Mouse (Mus musculus) megakaryocyte, embryonic 14.5 days (primary cell): ENCODE data around the gene Ibtk. TPM values are rescaled to one million over a fixed set of nuclear protein-coding genes. Genes with fewer than 3 reads are reported as not detected.
"Not testable (repeated sequence)": the region's sequence is repeated elsewhere in the genome, so short reads cannot be mapped to it uniquely, and the experiment has no call there.

Experiments used
- H3K27me3 ChIP-seq: replicated peaks from 2 replicates; pipeline ENCODE3; 2012; ENCODE audit warnings: inconsistent platforms
- H3K36me3 ChIP-seq: replicated peaks from 2 replicates; pipeline ENCODE3; 2012; ENCODE audit warnings: low read length, inconsistent platforms, mixed read lengths
- H3K4me1 ChIP-seq: 2 replicates; pipeline ENCODE4 v1.6.1; 2012; ENCODE audit warnings: inconsistent platforms
- H3K4me3 ChIP-seq: replicated peaks from 2 replicates; pipeline ENCODE3; 2012; ENCODE audit warnings: moderate library complexity, mild to moderate bottlenecking, inconsistent platforms
- H3K9me3 ChIP-seq: 2 replicates; pipeline ENCODE4 v1.6.1; 2012; ENCODE audit warnings: inconsistent platforms
- FLI1 ChIP-seq: IDR thresholded peaks from 2 replicates; pipeline ENCODE4 v1.6.1; 2012; ENCODE audit warnings: low read length, inconsistent platforms, mixed read lengths
- GATA1 ChIP-seq: IDR thresholded peaks from 3 replicates; pipeline ENCODE4 v1.6.1; 2012; ENCODE audit warnings: mixed read lengths, low read length, inconsistent platforms, borderline replicate concordance
- polyA plus RNA-seq: library from polyadenylated mRNA; stranded (reverse); fragments of >175 nt; gene quantifications from 2 replicates; pipeline ENCODE4 v1.2.3, GENCODE M21; 2012; ENCODE audit warnings: low replicate concordance; ENCODE audit not compliant: insufficient read depth

Ibtk gene
- polyA plus RNA-seq = 0.77 and 1.7 TPM in 2 replicates

- Histone ChIP-seq H3K36me3 (peaks cover 2% of the 10 kb centered on the region), H3K4me3 (peak within 1 kb of the TSS; percentile 99), H3K27me3 (no peaks in the 10 kb centered on the region), H3K9me3 (no peaks in the 10 kb centered on the region), H3K4me1 (peaks cover 27% of the 10 kb centered on the region)
- TF ChIP-seq FLI1 = no peak
- no peak for TF ChIP-seq GATA1
Measured at GRCm38 (mm10) chr9:85749142-85749921, at the start of gene Ibtk. Ibtk (minus strand) TSS chr9:85749334.

DNA sequence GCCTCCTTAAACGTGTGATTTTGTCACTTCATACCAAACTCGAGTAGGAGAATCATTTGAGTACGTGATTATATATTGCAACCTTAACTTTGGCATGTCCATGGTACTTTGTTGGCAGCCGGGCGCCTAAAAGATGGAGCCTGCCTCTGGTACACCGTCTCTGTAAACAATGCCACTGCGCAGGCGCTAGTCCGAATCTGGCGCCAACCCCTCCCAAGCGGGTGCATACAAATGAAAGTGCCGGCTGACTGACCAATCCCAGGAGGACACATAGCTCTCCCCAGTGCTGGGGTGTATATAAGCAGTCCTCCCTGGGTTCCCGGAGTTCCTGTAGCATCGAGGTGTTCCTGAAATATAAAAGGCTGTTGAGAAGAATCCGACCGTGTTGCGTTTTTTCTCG lies 42.4 kb upstream of the Ibtk start:
- H3K9me3 ChIP-seq, H3K36me3 ChIP-seq, H3K4me3 ChIP-seq, H3K27me3 ChIP-seq, H3K4me1 ChIP-seq: not testable (repeated sequence)

- H3K36me3 ChIP-seq = no peaks in the 10 kb centered on the region
- H3K4me1 ChIP-seq = no peaks in the 10 kb centered on the region
- no peaks in the 10 kb centered on the region for H3K27me3 ChIP-seq
- H3K4me3 ChIP-seq = no peak overlapping the region
- peaks cover 4% of the 10 kb centered on the region for H3K9me3 ChIP-seq
- TF ChIP-seq GATA1 (no peak), FLI1 (no peak)
Measured at GRCm38 (mm10) chr9:85780249-85780648, 31.1 kb upstream of the Ibtk start.

GRCm38 (mm10) chr9:85779458-85779857 lies 30.3 kb upstream of the Ibtk start:
- Histone ChIP-seq H3K9me3 (peaks cover 4% of the 10 kb centered on the region), H3K4me3 (no peak overlapping the region), H3K36me3 (no peaks in the 10 kb centered on the region), H3K27me3 (no peaks in the 10 kb centered on the region), H3K4me1 (no peaks in the 10 kb centered on the region)
- TF ChIP-seq FLI1 = no peak
- no peak for TF ChIP-seq GATA1

- no peaks in the 10 kb centered on the region for H3K27me3 ChIP-seq
- H3K4me3 ChIP-seq = no peak overlapping the region
- TF ChIP-seq GATA1 (no peak), FLI1 (no peak)
- H3K36me3 ChIP-seq = no peaks in the 10 kb centered on the region
- H3K4me1 ChIP-seq = no peaks in the 10 kb centered on the region
- peaks cover 4% of the 10 kb centered on the region for H3K9me3 ChIP-seq
Measured at GRCm38 (mm10) chr9:85777544-85777943, 28.4 kb upstream of the Ibtk start.

DNA sequence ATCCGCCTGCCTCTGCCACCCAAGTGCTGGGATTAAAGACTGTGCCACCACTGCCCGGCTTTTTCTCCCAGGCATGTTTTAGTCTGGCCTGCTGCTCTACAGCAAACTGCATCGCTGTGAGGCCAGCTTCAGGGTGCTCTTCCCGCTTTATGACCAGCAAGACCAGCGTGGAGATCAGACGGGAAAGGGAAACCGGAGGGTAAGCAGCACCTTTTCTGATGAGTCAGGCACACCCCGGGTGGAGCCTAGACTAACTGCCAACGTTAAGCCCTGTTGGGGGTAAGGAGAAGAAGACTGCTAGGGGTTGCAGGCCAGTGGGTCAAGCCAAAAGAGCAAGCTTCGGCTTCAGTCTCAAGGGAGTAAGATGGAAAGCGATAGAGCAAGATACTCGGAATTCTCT lies 23.1 kb upstream of the Ibtk start:
- Histone ChIP-seq H3K27me3 (peaks cover 1% of the 10 kb centered on the region), H3K4me1 (0 out of 2 replicates have a peak, but pooled peaks cover 3% of the 10 kb centered on the region), H3K4me3 (no peak overlapping the region), H3K36me3 (no peaks in the 10 kb centered on the region), H3K9me3 (no peaks in the 10 kb centered on the region)
- TF ChIP-seq FLI1 (no peak), GATA1 (no peak)

- H3K27me3 ChIP-seq = peaks cover 1% of the 10 kb centered on the region
- H3K36me3 ChIP-seq = no peaks in the 10 kb centered on the region
- TF ChIP-seq GATA1 = no peak
- no peak for TF ChIP-seq FLI1
- H3K9me3 ChIP-seq = no peaks in the 10 kb centered on the region
- H3K4me1 ChIP-seq = 0 out of 2 replicates have a peak, but pooled peaks cover 3% of the 10 kb centered on the region
- H3K4me3 ChIP-seq = no peak overlapping the region
Measured at GRCm38 (mm10) chr9:85771454-85771853, 22.3 kb upstream of the Ibtk start.

- H3K9me3 ChIP-seq = 0 out of 2 replicates have a peak, but pooled peaks cover 3% of the 10 kb centered on the region
- H3K4me3 ChIP-seq = no peak overlapping the region
- H3K27me3 ChIP-seq = peaks cover 1% of the 10 kb centered on the region
- no peaks in the 10 kb centered on the region for H3K36me3 ChIP-seq
- no peak for TF ChIP-seq GATA1
- 0 out of 2 replicates have a peak, but pooled peaks cover 3% of the 10 kb centered on the region for H3K4me1 ChIP-seq
Measured at GRCm38 (mm10) chr9:85770369-85770768, 21.2 kb upstream of the Ibtk start.

- H3K4me3 ChIP-seq = no peak overlapping the region
Measured at GRCm38 (mm10) chr9:85769057-85769789, 20.1 kb upstream of the Ibtk start.

GRCm38 (mm10) chr9:85767255-85767654 lies 18.1 kb upstream of the Ibtk start:
- TF ChIP-seq FLI1 (no peak), GATA1 (no peak)
- no peak overlapping the region for H3K4me3 ChIP-seq
- peaks cover 1% of the 10 kb centered on the region for H3K27me3 ChIP-seq
- H3K36me3 ChIP-seq = no peaks in the 10 kb centered on the region
- H3K9me3 ChIP-seq = 0 out of 2 replicates have a peak, but pooled peaks cover 3% of the 10 kb centered on the region
- H3K4me1 ChIP-seq = 0 out of 2 replicates have a peak, but pooled peaks cover 1% of the 10 kb centered on the region

More at GRCm38 (mm10) chr9:85769057-85769789, 20.1 kb upstream of the Ibtk start:
- no peaks in the 10 kb centered on the region for H3K36me3 ChIP-seq
- H3K27me3 ChIP-seq = peaks cover 1% of the 10 kb centered on the region
- H3K9me3 ChIP-seq = 0 out of 2 replicates have a peak, but pooled peaks cover 3% of the 10 kb centered on the region
- H3K4me1 ChIP-seq = 0 out of 2 replicates have a peak, but pooled peaks cover 3% of the 10 kb centered on the region
- TF ChIP-seq FLI1 (no peak), GATA1 (no peak)
